Mouse (Mus musculus) G1E (cell line): ENCODE data around the gene Adora3.

Experiments
- CTCF ChIP-seq: IDR thresholded peaks from 2 replicates; pipeline ENCODE4 v1.5.1; 2012; ENCODE audit warnings: low read depth, low read length, inconsistent platforms, mixed read lengths
- GATA1 ChIP-seq: IDR thresholded peaks from 2 replicates; pipeline ENCODE4 v1.6.1; 2012; ENCODE audit warnings: borderline replicate concordance, low read length, inconsistent platforms, mixed read lengths
- GATA2 ChIP-seq: IDR thresholded peaks from 2 replicates; pipeline ENCODE4 v1.6.1; 2012; ENCODE audit warnings: low read depth, low read length, inconsistent platforms, borderline replicate concordance
- POLR2AphosphoS5 ChIP-seq: IDR thresholded peaks from 2 replicates; pipeline ENCODE4 v1.6.1; 2012; ENCODE audit warnings: low read depth, low read length, inconsistent platforms; ENCODE audit not compliant: insufficient replicate concordance
- TAL1 ChIP-seq: conservative IDR thresholded peaks from 2 replicates; pipeline ENCODE4 v1.6.1; 2012; ENCODE audit warnings: low read depth, low read length, inconsistent platforms, mixed read lengths

- TF ChIP-seq CTCF (no peak), TAL1 (no peak), GATA2 (no peak), GATA1 (no peak), POLR2AphosphoS5 (no peak)
Observed at GRCm38 (mm10) chr3:105904213-105904612, 33.6 kb downstream of the Adora3 start.
